Mouse (Mus musculus) lung, postnatal 0 days (tissue): ENCODE measurements at regions not wholly inside any gene's neighbourhood (a gene's known extent, or its start where the extent isn't known, plus 50 kb on each side); places are given as distances from the start of the nearest gene placed in this dataset.

Experiments
- ATAC-seq: fragments of 200-750 bp; cut with Nextera tagmentation; 2 replicates; pipeline ENCODE4 v1.8.0; 2017; ENCODE audit warnings: moderate library complexity
- DNase-seq: peaks from one replicate; pipeline ENCODE4 v3.0.0-alpha.2; 2016; ENCODE audit warnings: low spot score
- H3K27ac ChIP-seq: fragments of 300-500 bp; sonication (generic); 2 replicates; pipeline ENCODE4 v1.5.1; 2014; ENCODE audit warnings: antibody characterized with exemption, mild to moderate bottlenecking, low read length, mixed read lengths
- H3K27me3 ChIP-seq: fragments of 300-500 bp; sonication (generic); replicated peaks from 2 replicates; pipeline ENCODE4 v1.6.1; 2014; ENCODE audit warnings: low read length, mixed read lengths; ENCODE audit not compliant: insufficient read depth
- H3K36me3 ChIP-seq: fragments of 300-500 bp; sonication (generic); 2 replicates; pipeline ENCODE4 v1.6.1; 2014; ENCODE audit warnings: low read length, mixed read lengths; ENCODE audit not compliant: insufficient read depth
- H3K4me1 ChIP-seq: fragments of 300-500 bp; sonication (generic); 2 replicates; pipeline ENCODE4 v1.6.1; 2014; ENCODE audit warnings: antibody characterized with exemption, low read depth, low read length, mixed read lengths; ENCODE audit not compliant: insufficient read depth
- H3K4me2 ChIP-seq: fragments of 300-500 bp; sonication (generic); replicated peaks from 2 replicates; pipeline ENCODE4 v1.6.1; 2014; ENCODE audit warnings: low read depth, mild to moderate bottlenecking, low read length, moderate library complexity, mixed read lengths
- H3K4me3 ChIP-seq: fragments of 300-500 bp; sonication (generic); 2 replicates; pipeline ENCODE4 v1.5.1; 2014; ENCODE audit warnings: low read depth, low read length
- H3K9ac ChIP-seq: fragments of 300-500 bp; sonication (generic); replicated peaks from 2 replicates; pipeline ENCODE4 v1.6.1; 2014; ENCODE audit warnings: low read depth, mild to moderate bottlenecking
- H3K9me3 ChIP-seq: fragments of 300-500 bp; sonication (generic); 2 replicates; pipeline ENCODE4 v1.6.1; 2016; ENCODE audit warnings: low read length, mixed read lengths
- CTCF ChIP-seq: IDR thresholded peaks from 2 replicates; pipeline ENCODE4 v1.5.1; 2016; ENCODE audit warnings: antibody characterized with exemption, mild to moderate bottlenecking
- EP300 ChIP-seq: IDR thresholded peaks from 2 replicates; pipeline ENCODE4 v1.6.1; 2016; ENCODE audit warnings: antibody characterized with exemption, mild to moderate bottlenecking, control low read depth
- WGBS: fragments of 180-500 bp; shearing (Covaris S2); extraction: QIAGEN DNeasy Blood & Tissue Kit; methylation state at CpG from one replicate; pipeline ENCODE4 v1.1.7; 2014; 5-methylcytosine and 5-hydroxymethylcytosine counted together

GRCm38 (mm10) chr3:58300801-58301485 lies 113.6 kb upstream of the Tsc22d2 start:
- no peak for TF ChIP-seq CTCF
- TF ChIP-seq EP300, result no peak
- WGBS, result 75% methylated on average over 5 of the region's 5 CpGs
- Histone ChIP-seq H3K4me3 (no peak overlapping the region), H3K27ac (no peak overlapping the region), H3K4me2 (no peak overlapping the region), H3K36me3 (no peaks in the 10 kb centered on the region), H3K4me1 (no peaks in the 10 kb centered on the region), H3K9ac (no peak overlapping the region), H3K27me3 (no peaks in the 10 kb centered on the region), H3K9me3 (no peaks in the 10 kb centered on the region)
- no peak for ATAC-seq
- no peak for DNase-seq

GRCm38 (mm10) chr3:58302322-58302721 lies 112.2 kb upstream of the Tsc22d2 start:
- DNase-seq (no peak), ATAC-seq (no peak)
- WGBS, result 92% methylated on average over 1 of the region's 1 CpGs
- no peak overlapping the region for H3K9ac ChIP-seq
- H3K27ac ChIP-seq, result no peak overlapping the region
- TF ChIP-seq CTCF (no peak), EP300 (no peak)
- no peaks in the 10 kb centered on the region for H3K27me3 ChIP-seq
- H3K4me3 ChIP-seq, result no peak overlapping the region
- H3K4me2 ChIP-seq, result no peak overlapping the region
- H3K9me3 ChIP-seq, result no peaks in the 10 kb centered on the region
- H3K4me1 ChIP-seq, result no peaks in the 10 kb centered on the region
- H3K36me3 ChIP-seq, result no peaks in the 10 kb centered on the region

- TF ChIP-seq CTCF (no peak), EP300 (no peak)
- no peaks in the 10 kb centered on the region for H3K36me3 ChIP-seq
- no peak overlapping the region for H3K27ac ChIP-seq
- H3K4me3 ChIP-seq, result no peak overlapping the region
- DNase-seq (no peak), ATAC-seq (no peak)
- H3K9me3 ChIP-seq, result no peaks in the 10 kb centered on the region
- H3K27me3 ChIP-seq, result no peaks in the 10 kb centered on the region
- no peak overlapping the region for H3K4me2 ChIP-seq
- no peak overlapping the region for H3K9ac ChIP-seq
- H3K4me1 ChIP-seq, result no peaks in the 10 kb centered on the region
- 21% methylated on average over 3 of the region's 3 CpGs for WGBS
Observed at GRCm38 (mm10) chr3:58303746-58304145, 110.8 kb upstream of the Tsc22d2 start.

GRCm38 (mm10) chr3:58309601-58310000 lies 104.9 kb upstream of the Tsc22d2 start:
- peak overlapping the region; percentile 30; the same call in 1 of the 2 replicates for H3K4me2 ChIP-seq
- DNase-seq, result peak; percentile 73
- WGBS, result 19% methylated on average over 8 of the region's 8 CpGs

DNA sequence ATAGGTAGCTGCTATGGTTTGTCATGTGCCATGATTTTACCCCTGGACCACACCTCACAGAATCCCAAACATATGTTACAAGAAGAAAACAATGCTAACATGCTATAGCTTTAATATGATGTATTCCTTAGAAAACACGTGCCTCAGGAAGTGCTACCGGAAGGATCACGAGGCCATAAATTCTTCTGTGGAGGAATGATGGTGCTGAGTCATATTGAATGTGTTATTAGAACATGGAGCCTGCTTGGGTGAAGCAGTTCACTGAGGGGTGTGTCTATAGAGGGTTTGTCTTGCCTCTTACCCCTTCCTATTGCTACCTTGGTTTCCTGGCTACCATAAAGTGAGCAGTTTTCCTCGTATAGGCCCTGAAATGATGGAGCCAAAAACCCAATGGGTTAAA lies 104.1 kb upstream of the Tsc22d2 start:
- WGBS, result 49% methylated on average over 4 of the region's 4 CpGs
- TF ChIP-seq CTCF (no peak), EP300 (no peak)
- H3K27me3 ChIP-seq, result no peaks in the 10 kb centered on the region
- no peak overlapping the region for H3K4me3 ChIP-seq
- no peak for ATAC-seq
- no peak overlapping the region for H3K27ac ChIP-seq
- no peak overlapping the region for H3K4me2 ChIP-seq
- no peaks in the 10 kb centered on the region; the same call in 1 of the 2 replicates for H3K4me1 ChIP-seq
- no peak overlapping the region for H3K9ac ChIP-seq
- H3K36me3 ChIP-seq, result no peaks in the 10 kb centered on the region
- DNase-seq, result no peak
- H3K9me3 ChIP-seq, result no peaks in the 10 kb centered on the region

More at GRCm38 (mm10) chr3:58309601-58310000, 104.9 kb upstream of the Tsc22d2 start:
- no peak overlapping the region for H3K27ac ChIP-seq
- no peaks in the 10 kb centered on the region for H3K36me3 ChIP-seq
- TF ChIP-seq EP300, result peak; percentile 35; the same call in 1 of the 2 replicates
- peak; percentile 39 for TF ChIP-seq CTCF
- peak; percentile 35; the same call in 1 of the 2 replicates for ATAC-seq
- H3K4me1 ChIP-seq, result no peaks in the 10 kb centered on the region; the same call in 1 of the 2 replicates
- no peaks in the 10 kb centered on the region for H3K9me3 ChIP-seq
- H3K27me3 ChIP-seq, result no peaks in the 10 kb centered on the region
- no peak overlapping the region for H3K4me3 ChIP-seq
- no peak overlapping the region for H3K9ac ChIP-seq

- H3K9me3 ChIP-seq, result no peaks in the 10 kb centered on the region
- WGBS, result 93% methylated on average over 5 of the region's 5 CpGs
- no peaks in the 10 kb centered on the region for H3K36me3 ChIP-seq
- ATAC-seq, result no peak
- no peaks in the 10 kb centered on the region for H3K27me3 ChIP-seq
- no peak for DNase-seq
- no peak overlapping the region for H3K4me2 ChIP-seq
- no peak overlapping the region for H3K9ac ChIP-seq
- H3K27ac ChIP-seq, result no peak overlapping the region
- H3K4me3 ChIP-seq, result no peak overlapping the region
- no peaks in the 10 kb centered on the region; the same call in 1 of the 2 replicates for H3K4me1 ChIP-seq
- TF ChIP-seq EP300, result no peak
- no peak for TF ChIP-seq CTCF
Observed at GRCm38 (mm10) chr3:58311104-58311685, 103.3 kb upstream of the Tsc22d2 start.
